Mouse (Mus musculus) brown adipose tissue, adult 24 weeks (tissue): ENCODE results near the gene Adcy10. TPM values are rescaled to one million over a fixed set of nuclear protein-coding genes. Genes with fewer than 3 reads are reported as not detected.

Experiments
- H3K27ac ChIP-seq: fragments of 200-500 bp; replicated peaks from 2 replicates; pipeline ENCODE4 v1.5.1; 2012; ENCODE audit warnings: low read depth, mild to moderate bottlenecking, low read length
- H3K4me1 ChIP-seq: fragments of 200-500 bp; 2 replicates; pipeline ENCODE4 v1.6.1; 2012; ENCODE audit warnings: low read length, mixed read lengths; ENCODE audit not compliant: control insufficient read depth, insufficient read depth, insufficient read length
- H3K4me3 ChIP-seq: fragments of 200-500 bp; 2 replicates; pipeline ENCODE4 v1.5.1; 2012; ENCODE audit warnings: low read depth, mild to moderate bottlenecking, low read length, moderate library complexity; ENCODE audit not compliant: insufficient read depth
- polyA plus RNA-seq: library from polyadenylated mRNA; stranded (reverse); fragments of >200 nt; gene quantifications from 2 replicates; pipeline ENCODE4 v1.2.4, GENCODE M21; 2012; ENCODE audit not compliant: missing spikeins, insufficient read depth, insufficient read length

Adcy10 gene
- polyA plus RNA-seq, 1 experiment, result 5.7 TPM

DNA sequence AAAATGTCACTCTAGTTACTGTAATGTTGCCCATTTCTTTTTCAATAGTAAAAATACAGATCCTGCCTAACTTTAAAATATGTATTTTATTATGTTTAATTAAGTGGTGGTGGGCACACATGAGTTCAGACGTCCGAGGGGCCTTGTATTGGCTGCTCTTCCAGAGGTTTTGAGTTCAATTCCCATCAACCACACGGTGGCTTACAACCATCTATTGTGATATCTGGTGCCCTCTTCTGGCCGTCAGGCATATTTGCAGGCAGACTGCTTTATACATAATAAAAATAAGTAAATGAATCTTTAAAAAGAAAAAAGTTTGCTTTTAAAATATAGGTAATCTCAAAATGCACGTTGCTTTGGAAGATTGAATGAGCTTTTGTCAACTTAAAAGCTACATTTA, 94.3 kb downstream of the Adcy10 start:
- no peaks in the 10 kb centered on the region for H3K4me1 ChIP-seq
- H3K27ac ChIP-seq, result no peak overlapping the region
- no peak overlapping the region for H3K4me3 ChIP-seq

DNA sequence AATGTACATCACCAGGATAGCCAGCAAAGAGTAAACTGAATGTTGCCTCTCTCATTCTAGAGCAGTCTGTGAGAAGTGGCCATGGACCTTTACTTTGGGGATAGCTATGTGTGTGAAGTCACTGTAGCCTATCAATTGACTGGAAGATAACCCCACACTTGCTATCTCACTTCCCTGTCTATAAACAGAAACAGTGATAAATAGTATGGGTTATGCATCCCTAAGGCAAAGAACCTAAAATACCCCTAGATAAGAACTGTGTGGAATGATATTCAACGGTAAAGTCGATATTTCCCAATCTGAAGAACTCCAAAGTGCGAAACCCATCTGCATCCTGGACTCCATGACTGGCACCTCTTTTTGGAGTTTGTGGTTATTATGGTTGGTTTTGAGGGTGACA, 96.3 kb downstream of the Adcy10 start:
- Histone ChIP-seq H3K27ac (no peak overlapping the region), H3K4me3 (no peak overlapping the region), H3K4me1 (peaks cover 3% of the 10 kb centered on the region)

DNA sequence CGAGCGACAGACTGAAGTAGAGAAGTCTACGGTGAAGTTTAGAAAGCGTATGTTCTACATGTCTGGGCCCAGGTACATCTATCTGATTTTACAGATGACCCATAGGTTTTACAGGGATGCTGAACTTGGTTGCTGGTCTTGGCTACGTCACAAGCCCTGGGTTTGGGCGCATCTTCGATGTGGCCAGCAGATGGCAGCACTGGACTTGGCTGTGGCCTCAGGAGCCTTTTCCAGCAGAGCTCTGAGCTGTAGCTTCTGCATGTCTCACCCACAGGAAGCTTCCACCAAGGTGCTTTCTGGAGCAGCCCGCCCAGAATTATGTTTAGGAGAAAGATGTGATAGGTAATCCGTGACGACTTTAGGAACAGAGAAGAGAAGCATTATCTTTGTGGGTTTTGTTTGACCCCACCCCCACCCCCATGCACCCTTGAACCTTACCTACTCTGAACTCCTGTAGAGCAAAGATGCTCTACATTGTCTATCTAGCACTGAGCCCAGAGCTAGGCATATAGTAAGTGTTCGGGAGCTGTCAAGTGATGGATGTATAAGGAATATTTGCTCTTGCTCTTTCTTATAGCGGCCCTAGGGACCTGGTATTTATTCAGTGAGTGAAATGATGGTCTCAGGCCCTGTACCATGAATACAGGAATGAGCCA, 98.7 kb downstream of the Adcy10 start:
- H3K4me3 ChIP-seq, result no peak overlapping the region
- H3K27ac ChIP-seq, result no peak overlapping the region
- H3K4me1 ChIP-seq, result peaks cover 8% of the 10 kb centered on the region

DNA sequence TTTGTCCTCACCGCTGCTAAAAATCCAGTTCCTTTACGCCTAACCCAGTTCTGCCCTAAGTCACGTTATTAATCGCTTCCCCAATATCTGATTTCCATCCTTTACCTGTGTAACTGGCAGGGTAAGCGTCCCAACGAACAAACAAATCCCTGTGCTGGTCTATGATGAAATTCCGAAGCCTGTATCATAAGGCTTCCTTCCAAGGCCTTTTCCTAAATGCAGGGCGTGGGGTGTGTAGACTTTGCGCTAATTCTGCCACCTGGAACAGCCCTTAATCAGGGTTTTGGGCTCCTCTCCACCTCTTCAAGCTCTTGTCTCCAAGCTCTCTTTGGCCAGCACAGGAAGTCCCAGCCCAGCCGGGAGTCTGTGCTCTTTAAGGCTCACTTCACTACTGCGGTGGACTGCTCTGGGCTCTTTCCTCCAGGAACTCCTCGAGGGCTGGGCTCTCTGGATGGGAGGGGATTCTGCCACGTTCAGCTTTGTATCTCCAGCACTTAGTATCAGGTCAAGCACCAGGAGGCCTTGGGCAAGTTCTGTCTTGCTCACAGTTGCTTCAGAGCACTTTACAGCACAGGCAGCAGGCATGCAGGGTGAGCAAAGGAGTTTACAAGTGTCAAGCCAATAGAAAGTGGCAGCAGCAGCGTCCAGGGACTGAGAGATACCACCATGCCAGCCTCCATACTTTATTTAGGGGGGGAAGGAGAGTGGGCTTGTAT, 100.6 kb downstream of the Adcy10 start:
- H3K4me3 ChIP-seq, result no peak overlapping the region
- peak overlapping the region; percentile 49 for H3K27ac ChIP-seq
- peaks cover 11% of the 10 kb centered on the region for H3K4me1 ChIP-seq

DNA sequence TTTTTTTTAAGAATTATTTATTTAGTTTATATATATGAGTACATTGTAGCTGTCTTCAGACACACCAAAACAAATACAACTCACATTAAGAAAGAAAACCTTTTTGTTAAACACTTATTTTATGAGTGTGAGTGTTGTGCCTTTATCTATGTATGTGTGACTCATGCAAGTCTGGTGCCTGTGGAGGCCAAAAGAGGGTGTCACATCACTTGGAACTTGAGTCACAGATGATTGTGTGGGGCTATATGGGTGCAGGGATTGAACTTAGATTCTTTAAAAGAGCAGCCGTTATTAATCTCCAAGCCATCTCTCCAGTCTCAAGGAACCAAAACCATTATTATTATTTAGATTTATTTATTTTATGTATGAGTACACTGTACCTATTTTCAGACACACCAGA, 101.4 kb downstream of the Adcy10 start:
- Histone ChIP-seq H3K4me1 (peaks cover 13% of the 10 kb centered on the region), H3K4me3 (no peak overlapping the region), H3K27ac (no peak overlapping the region)

GRCm38 (mm10) chr1:165587845-165588244, 102.9 kb downstream of the Adcy10 start:
- H3K4me1 ChIP-seq, result peaks cover 13% of the 10 kb centered on the region
- H3K4me3 ChIP-seq, result no peak overlapping the region
- peak overlapping the region; percentile 36 for H3K27ac ChIP-seq

DNA sequence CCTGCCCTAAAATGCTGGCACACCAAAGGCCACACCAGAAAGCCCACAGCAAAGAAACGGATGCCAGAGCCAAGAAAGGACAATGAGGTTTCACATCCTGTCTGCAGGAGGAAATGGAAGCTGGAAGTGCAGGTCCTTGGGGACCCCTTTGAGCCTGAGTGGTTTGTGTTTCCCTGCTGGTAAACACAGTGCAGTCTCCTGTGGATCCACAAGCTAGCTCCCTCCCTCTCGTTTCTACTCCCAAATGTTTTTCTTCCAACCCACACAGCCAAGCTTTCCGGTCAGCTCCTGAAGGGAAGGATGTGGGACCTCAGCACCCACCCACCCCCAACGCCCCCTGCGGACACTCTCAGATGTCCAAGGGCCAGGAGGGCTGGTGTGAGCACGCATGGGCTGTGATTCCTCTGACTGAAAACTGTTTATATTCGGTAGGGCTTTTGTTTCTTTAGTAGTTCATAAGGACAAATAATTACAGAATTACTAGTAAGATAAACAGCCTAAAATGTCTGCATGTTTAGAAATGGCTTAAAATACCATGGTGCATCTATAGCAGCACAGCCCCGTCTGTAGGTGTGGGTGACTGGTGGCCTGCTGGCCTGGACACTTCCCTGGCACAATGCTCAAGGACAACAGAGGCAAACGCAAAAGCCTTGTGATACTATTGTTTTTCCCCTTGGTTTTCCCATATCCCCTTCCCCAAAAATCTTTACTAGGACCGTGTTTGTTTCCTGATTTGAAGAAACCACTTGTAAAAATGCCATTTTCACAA, 104.5 kb downstream of the Adcy10 start:
- Histone ChIP-seq H3K4me3 (peak overlapping the region; percentile 31; the same call in 1 of the 2 replicates), H3K27ac (peak overlapping the region; percentile 87), H3K4me1 (peaks cover 13% of the 10 kb centered on the region)

- H3K27ac ChIP-seq, result peak overlapping the region; percentile 23
- H3K4me3 ChIP-seq, result no peak overlapping the region
- peaks cover 11% of the 10 kb centered on the region for H3K4me1 ChIP-seq
These were observed 105.8 kb downstream of the Adcy10 start for GRCm38 (mm10) chr1:165590760-165591159.

DNA sequence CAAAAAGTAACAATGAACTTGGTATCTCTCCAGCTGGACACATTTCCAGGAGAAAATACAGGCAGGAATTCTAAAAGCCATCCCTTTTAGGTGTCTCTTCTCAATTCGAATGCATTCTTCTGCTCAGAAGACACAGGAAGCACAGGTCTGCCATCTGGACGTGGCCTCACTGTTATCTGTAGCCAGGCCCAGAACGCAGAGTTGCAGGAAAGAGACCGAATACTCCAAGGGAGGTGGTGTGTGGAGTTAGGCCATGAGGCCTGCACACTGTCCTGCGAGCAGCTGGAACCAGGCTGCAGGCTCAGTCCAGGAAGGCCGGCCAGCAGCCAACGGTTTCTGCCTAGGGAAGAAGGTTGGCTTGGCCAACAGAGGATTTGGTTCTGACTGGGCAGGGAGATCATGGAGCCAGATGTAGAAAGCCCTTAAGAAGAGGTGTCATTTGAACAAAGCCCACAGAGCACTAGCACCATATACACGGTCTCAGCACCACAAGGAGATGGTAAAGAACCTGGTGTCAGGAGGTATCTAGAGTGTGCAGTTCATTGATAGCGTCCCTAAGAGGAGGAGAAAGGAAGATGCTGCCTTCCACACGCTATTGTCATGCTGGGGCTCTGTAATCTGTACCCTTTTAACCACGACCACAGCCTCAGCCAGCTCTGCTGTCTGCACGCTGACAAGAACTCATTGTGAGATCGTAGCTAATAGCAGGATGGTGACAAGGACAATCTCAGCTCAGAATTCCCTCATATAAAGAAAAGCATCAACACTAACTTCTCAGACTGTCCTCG, 107.5 kb downstream of the Adcy10 start:
- no peak overlapping the region for H3K27ac ChIP-seq
- no peak overlapping the region for H3K4me3 ChIP-seq
- H3K4me1 ChIP-seq, result peaks cover 10% of the 10 kb centered on the region

- Histone ChIP-seq H3K4me3 (no peak overlapping the region), H3K27ac (no peak overlapping the region), H3K4me1 (peaks cover 3% of the 10 kb centered on the region; the same call in 1 of the 2 replicates)
These were observed 109.9 kb downstream of the Adcy10 start for GRCm38 (mm10) chr1:165594699-165595421.

GRCm38 (mm10) chr1:165601775-165602280, 116.8 kb downstream of the Adcy10 start:
- no peaks in the 10 kb centered on the region for H3K4me1 ChIP-seq
- H3K27ac ChIP-seq, result no peak overlapping the region
- H3K4me3 ChIP-seq, result no peak overlapping the region

DNA sequence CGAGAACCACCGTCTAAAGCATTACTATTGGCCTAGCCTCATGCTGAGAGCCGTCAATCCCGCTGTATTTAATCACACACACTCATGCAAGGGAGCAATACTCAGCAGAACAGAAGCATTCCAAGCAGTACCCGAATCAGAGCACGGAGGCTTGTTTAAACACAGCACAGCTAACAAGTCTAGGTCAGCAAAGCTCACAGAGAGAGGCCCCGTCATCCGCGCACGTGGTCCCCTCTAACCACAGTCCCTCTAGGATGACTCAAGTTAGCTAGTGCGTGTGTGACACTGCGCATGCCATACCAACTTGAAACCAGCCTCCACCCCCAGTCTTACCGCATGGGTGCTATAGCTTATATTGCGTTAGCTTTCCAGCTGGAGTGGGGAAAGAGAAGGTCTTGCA, 118.2 kb downstream of the Adcy10 start:
- no peak overlapping the region for H3K27ac ChIP-seq
- no peaks in the 10 kb centered on the region for H3K4me1 ChIP-seq
- H3K4me3 ChIP-seq, result no peak overlapping the region

DNA sequence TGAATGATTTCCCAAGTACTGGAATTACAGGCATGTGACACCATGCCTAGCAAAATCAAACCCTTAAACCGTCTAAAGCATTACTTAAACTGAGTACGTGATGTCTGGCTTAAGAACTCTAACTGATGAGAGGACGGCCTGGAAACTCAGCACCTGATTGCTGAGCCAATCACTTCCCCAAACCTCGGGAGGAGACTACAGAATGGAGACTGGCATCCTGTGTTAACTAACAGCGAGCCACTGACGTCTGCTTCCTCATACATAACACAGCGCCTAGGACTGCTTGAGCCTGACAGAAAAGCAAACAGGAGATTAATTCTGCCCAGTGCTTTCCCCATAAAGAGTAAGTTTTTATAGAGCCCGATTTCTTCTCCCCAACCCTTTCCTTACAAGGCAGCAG, 119.2 kb downstream of the Adcy10 start:
- Histone ChIP-seq H3K4me1 (no peaks in the 10 kb centered on the region), H3K27ac (no peak overlapping the region)

DNA sequence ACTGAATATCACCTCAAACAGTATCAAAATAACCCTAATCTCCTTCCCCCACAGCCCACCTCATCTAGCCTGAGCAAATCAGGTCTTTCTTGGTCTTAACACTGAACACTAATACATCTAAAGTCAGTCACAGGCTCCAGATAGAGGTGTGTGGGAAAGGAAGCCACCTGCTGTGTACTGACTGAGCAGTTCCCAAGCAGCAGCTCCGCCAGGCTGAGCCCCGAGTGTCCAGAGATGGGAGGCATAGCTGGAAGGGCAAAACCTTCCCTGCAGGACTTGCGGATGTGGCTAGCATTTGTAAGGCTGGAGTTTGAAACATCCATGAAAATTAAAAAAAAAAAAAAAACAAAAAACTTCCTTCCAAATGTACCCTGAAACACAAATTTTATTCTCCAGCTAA, 120.1 kb downstream of the Adcy10 start:
- Histone ChIP-seq H3K4me1 (0 out of 2 replicates have a peak, but pooled peaks cover 2% of the 10 kb centered on the region), H3K4me3 (no peak overlapping the region), H3K27ac (no peak overlapping the region)

More for the DNA sequence above, 119.2 kb downstream of the Adcy10 start:
- no peak overlapping the region for H3K4me3 ChIP-seq
